Mouse (Mus musculus) kidney, postnatal 14 days (tissue): ENCODE results near the gene Kcnd3.

ENCODE experiments used
- DNase-seq: peaks from one replicate; pipeline ENCODE4 v3.0.0; 2022; ENCODE audit warnings: mixed read lengths

Kcnd3 gene

DNA sequence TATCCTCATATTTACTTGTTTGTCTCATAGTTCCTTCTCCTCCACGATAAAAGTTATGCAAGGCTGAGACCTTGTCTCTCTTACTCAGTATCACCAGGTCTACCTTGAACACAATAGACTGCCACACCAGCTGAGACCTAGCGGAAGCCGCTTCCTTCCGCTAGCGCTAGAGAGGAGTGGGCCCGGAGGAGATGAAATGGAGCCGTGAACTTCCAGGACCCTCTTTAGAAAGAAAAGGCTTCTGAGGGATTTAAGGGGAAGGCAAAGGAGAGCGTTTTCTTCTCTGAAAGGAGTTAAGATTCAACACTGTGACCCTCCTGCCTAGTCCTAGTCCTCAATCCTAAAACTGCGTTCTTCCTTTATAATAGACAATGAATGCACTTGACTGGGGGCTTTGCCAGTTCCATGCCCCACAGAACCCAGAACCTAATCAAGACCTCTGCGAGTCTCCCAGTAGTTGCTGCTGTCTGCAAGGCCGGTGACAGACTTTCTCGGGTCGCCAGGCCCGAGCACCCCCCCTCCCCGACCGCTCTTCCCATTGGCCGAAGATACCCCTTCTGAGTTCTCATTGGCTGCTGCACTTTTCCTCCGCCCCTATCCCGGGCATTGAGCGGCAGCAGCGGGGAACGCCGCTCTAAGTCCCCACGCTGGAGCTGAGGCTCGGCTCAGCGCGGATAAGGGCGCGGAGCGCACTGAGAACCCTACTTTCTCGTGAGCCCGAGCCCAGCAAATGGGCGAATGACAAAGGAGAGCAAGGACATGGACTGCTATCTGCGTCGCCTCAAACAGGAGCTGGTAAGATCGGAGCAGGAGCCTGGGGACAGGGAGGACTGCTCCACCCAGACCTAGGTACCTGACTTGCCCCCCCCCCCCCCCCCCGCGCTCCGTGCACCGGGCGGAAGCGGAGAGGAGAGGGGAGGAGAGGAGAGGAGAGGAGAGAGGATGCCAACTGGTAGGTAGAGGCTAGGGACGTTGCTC, 252.2 kb downstream of the Kcnd3 start, which contains the start of gene Inka2:
Gene Inka2 (plus strand): TSS at position 569 of the 978 bp plus-strand sequence.
- DNase-seq = peak; percentile 86

DNA sequence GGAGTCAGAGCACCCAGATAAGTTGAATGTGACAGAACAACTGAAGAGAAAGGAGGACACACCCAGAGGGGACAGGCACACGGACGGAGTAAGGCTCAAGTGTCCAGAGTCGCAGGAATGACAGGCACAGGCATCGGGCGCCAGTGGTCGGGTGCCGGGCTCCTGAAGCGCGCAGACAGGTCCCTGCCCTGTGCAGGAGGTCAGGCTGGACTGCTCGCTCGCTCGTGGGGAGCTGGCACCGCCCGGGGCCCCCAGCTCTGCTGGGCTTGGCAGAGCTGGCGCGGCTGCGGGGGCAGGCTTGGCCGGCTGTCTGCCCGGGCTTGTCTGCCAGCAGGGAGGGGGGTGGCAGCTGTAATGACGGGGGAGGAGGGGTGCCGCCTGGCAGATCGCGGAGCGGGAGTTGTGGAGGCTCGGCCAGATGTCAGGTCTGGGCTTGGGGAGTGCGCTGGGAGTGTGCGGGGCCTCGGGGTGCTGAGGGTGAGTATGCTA, 253.0 kb downstream of the Kcnd3 start:
- DNase-seq = peak; percentile 53

DNA sequence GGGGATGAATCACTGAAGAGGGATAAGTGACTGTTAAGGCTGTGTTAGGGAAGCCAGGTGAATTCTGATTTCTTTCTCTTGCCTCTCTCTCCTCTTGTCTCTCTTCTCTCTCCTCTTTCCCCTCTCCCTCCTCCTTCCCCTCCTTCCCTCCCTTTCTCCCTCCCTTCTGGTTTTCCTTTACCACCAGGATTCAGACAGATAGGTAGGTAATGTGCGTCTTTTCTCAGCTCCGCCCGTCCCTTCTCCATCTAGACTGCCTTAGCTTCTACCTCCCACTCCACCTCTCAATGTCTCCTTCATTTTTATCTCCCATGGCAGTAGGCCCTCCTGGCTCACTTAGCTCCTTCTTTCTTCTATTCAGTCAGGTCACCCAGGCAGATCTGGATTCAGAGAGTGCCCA, 253.4 kb downstream of the Kcnd3 start:
- DNase-seq = no peak

- peak; percentile 41 for DNase-seq
These were observed 254.4 kb downstream of the Kcnd3 start for GRCm38 (mm10) chr3:105706366-105707020.

- DNase-seq = no peak
These were observed 255.5 kb downstream of the Kcnd3 start for GRCm38 (mm10) chr3:105707590-105707989.

GRCm38 (mm10) chr3:105710246-105710645, 258.1 kb downstream of the Kcnd3 start:
- peak; percentile 15 for DNase-seq

GRCm38 (mm10) chr3:105711741-105712140, 259.6 kb downstream of the Kcnd3 start:
- no peak for DNase-seq

GRCm38 (mm10) chr3:105712827-105713226, 260.7 kb downstream of the Kcnd3 start:
- DNase-seq = no peak

DNA sequence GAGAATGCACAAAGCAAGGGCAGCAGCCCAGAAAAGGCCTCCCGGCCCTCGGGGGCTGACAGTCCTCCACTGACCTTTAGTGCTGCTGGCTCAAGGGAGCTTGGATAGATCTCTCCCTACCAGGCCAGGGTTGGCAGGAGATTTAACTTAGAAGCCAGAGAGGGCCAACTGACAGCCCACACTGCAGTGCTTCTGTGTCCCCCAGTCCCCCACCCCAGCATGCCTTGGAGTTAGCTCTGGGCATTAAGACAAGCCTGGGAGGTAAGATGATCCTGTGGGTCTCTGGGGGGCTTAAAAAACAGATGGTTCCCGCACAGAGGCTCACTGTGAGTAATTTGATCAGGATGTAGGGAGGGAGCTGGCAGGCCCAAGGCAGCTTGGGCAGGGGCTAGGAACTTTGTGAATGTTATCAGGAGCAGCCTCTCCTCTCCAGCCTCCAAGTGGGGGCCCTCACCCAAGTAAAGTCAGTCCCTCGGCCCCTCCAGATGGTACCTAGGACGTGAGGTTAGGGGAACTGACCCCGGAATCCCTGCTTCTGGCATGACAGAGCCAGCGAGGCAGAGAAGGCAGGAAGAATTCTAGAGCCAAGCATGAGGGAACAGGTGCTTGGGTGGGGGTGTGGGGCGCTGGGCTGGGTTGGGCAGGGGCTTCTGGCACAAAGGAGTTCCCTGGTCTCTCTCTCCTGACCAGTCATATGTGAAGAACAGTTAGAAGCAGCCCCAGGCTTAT, 262.1 kb downstream of the Kcnd3 start:
- DNase-seq = no peak

- no peak for DNase-seq
These were observed 262.7 kb downstream of the Kcnd3 start for GRCm38 (mm10) chr3:105714820-105715167.

GRCm38 (mm10) chr3:105716353-105717000, 264.3 kb downstream of the Kcnd3 start:
- DNase-seq = no peak

DNA sequence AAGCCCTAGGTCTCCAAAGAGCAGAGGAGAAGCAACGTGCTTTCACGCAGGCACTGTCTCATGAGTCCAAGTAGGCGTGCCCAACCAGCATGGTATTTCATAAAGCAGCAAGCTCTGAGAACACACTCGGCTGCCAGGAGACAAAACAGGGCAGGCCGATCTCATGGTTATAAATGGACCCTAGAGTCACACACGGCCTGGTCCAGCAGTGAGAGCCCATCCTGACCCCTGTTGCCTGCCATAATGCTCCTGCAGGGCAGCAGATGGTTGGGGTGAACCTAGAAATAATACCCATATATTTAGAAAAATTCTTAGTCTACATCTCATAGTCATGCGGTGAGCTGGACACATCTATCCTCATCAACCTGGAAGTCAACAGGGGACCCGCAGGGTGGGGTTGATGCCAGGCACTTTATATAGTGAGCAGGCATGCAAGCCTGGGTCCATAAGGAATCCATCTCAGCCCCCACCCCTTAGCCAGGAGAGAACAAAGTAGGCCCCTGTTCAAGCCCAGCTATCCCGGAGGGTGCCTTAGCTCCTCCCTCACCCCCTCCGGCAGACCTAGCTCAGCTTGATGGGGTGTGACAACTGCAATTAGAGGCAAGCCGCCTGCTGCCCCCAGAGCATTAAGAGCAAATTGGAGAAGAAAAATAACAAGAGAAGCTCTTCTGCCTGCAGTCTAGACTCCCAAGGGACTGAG, 265.9 kb downstream of the Kcnd3 start:
- no peak for DNase-seq

GRCm38 (mm10) chr3:105718746-105719145, 266.6 kb downstream of the Kcnd3 start:
- DNase-seq = no peak

DNA sequence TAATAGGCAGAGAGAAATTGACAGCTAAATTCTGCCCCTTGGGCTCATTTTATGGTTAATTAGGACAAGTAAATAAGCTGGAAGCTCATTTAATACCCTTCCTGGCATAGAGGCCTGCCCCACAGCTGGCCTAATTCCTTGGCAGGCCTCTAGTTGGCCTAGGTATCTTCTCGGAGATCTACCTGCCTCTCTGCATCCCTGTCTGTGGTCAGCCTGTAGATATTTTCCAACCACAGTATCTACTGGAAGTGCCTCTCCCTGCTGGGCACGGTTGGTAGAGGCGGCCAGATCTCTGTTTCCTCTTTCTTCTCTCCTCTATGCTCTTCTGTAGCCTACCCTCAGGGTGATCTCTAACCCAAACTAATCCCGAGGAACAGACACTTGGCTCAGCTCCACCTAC, 267.8 kb downstream of the Kcnd3 start:
- no peak for DNase-seq

GRCm38 (mm10) chr3:105720514-105720913, 268.4 kb downstream of the Kcnd3 start:
- DNase-seq = no peak

- DNase-seq = no peak
These were observed 269.6 kb downstream of the Kcnd3 start for GRCm38 (mm10) chr3:105721681-105722201.

- DNase-seq = no peak
These were observed 270.4 kb downstream of the Kcnd3 start for GRCm38 (mm10) chr3:105722510-105722909.
